ENCODE assay signal across 17 mouse cellular contexts in the genomic region with DNA sequence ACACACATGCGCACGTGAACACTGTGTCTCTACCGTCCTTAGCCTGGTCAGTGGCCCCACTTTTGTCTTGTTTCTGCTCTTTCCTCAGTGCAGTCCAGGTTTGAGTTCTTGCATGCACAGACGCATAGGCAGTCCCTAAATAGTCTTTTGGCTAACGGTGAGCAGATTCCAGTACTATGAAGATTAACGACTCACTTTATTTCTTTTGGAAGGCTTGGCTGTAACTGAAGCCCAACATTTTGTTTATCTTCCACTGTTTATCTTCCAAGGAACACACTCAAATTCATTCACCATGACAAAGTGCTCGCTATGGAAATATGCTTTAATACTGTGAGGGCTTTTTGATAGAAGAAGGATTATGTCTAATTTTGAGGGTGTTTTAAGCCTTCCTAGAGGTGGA. TPM values are rescaled to one million over a fixed set of nuclear protein-coding genes. Genes with fewer than 3 reads are reported as not detected.
A peak's percentile ranks its signal among the peaks of the same experiment; 100 is the strongest.
DNase-seq lines count a peak whose midpoint lies in the region; ATAC-seq and TF ChIP-seq lines count a peak whose summit lies in the region.
"Had no signal": no experiment of that assay in that cellular context is flagged by ENCODE, and none has a peak within 500 bp of the region (broad histone marks: within the 10 kb centered on the region; RNA-seq: fewer than 3 reads in every experiment).

No protein-coding gene starts in this region.

- peaks cover 3% of the 10 kb centered on the region for H3K4me1 ChIP-seq in heart, embryonic 15.5 days (replicated peaks)
- H3K4me1 ChIP-seq in lung, embryonic 14.5 days (ENCODE audit: insufficient read depth): peaks cover 3% of the 10 kb centered on the region
- H3K4me1 ChIP-seq in stomach, embryonic 14.5 days (ENCODE audit: control insufficient read depth, insufficient read depth, low read length): peaks cover 8% of the 10 kb centered on the region
- H3K4me1 ChIP-seq: forebrain, embryonic 12.5 days; hindbrain, embryonic 15.5 days; neural tube, embryonic 15.5 days had no signal

- H3K4me2 ChIP-seq in heart, embryonic 15.5 days: no peak overlapping the region
- no peak overlapping the region for H3K4me2 ChIP-seq in lung, embryonic 14.5 days
- no peak overlapping the region for H3K4me2 ChIP-seq in stomach, embryonic 14.5 days (replicated peaks; ENCODE audit: low read depth, low read length)
- H3K4me2 ChIP-seq: forebrain, embryonic 12.5 days; hindbrain, embryonic 15.5 days; midbrain, embryonic 11.5 days; neural tube, embryonic 15.5 days had no signal

- 0 out of 2 replicates have a peak, but pooled peaks have one; percentile 35 for ATAC-seq in heart, embryonic 15.5 days (replicated peaks; ENCODE audit: insufficient number of reproducible peaks, insufficient read depth, low FRiP score, low read depth)
- peak; percentile 62 for ATAC-seq in lung, embryonic 14.5 days (ENCODE audit: insufficient read depth)
- peak; percentile 14; the same call in 1 of the 2 replicates for ATAC-seq in stomach, embryonic 14.5 days (ENCODE audit: insufficient number of reproducible peaks, insufficient read depth, low FRiP score, low read depth)

- intact Hi-C loops in gastrocnemius, adult 2 months (cut with DNase I): no loop called here

- no peak for DNase-seq in heart, postnatal 4 days
- DNase-seq in lung, embryonic 14.5 days: peak; percentile 71
- no peak for DNase-seq in lung, adult 18-20 months
- DNase-seq in adipocyte (ENCODE audit: low spot score): peak; percentile 47
- DNase-seq in cerebellum, adult 11 months: no peak
- no peak for DNase-seq in gastrocnemius, adult 2 months
- DNase-seq: adrenal gland, adult 2 months; cerebellum, adult 2 months; thymus, postnatal 36 days had no signal

- WGBS in heart, embryonic 15.5 days: 52% methylated on average over 7 of the region's 7 CpGs
- 31% methylated on average over 7 of the region's 7 CpGs for WGBS in lung, embryonic 14.5 days
- 30% methylated on average over 7 of the region's 7 CpGs for WGBS in stomach, embryonic 14.5 days

- H3K27ac ChIP-seq in heart, embryonic 15.5 days: peak overlapping the region; percentile 74
- H3K27ac ChIP-seq in lung, embryonic 14.5 days (ENCODE audit: low read depth): peak overlapping the region; percentile 55; the same call in 1 of the 2 replicates
- H3K27ac ChIP-seq in stomach, embryonic 14.5 days (ENCODE audit: low read length): peak overlapping the region; percentile 72; the same call in 1 of the 2 replicates
- H3K27ac ChIP-seq in gastrocnemius, adult 2 months: no peak overlapping the region
- H3K27ac ChIP-seq: forebrain, embryonic 12.5 days; hindbrain, embryonic 15.5 days; left cerebral cortex, adult 2 months; liver, embryonic 14.5 days; neural tube, embryonic 15.5 days had no signal

- TF ChIP-seq CTCF in lung, embryonic 14.5 days (IDR thresholded peaks at IDR 0.05; ENCODE audit: low read depth): no peak
- no peak for TF ChIP-seq CTCF in gastrocnemius, adult 2 months (IDR thresholded peaks at IDR 0.05)

- no peak overlapping the region for H3K9ac ChIP-seq in heart, embryonic 15.5 days
- no peak overlapping the region for H3K9ac ChIP-seq in lung, embryonic 14.5 days
- no peak overlapping the region for H3K9ac ChIP-seq in stomach, embryonic 14.5 days (replicated peaks; ENCODE audit: low read depth, low read length)
- H3K9ac ChIP-seq: forebrain, embryonic 12.5 days; hindbrain, embryonic 15.5 days; liver, embryonic 14.5 days; neural tube, embryonic 15.5 days had no signal

- H3K36me3 ChIP-seq in heart, embryonic 15.5 days: no peaks in the 10 kb centered on the region
- no peaks in the 10 kb centered on the region for H3K36me3 ChIP-seq in lung, embryonic 14.5 days (ENCODE audit: insufficient read depth)
- no peaks in the 10 kb centered on the region for H3K36me3 ChIP-seq in stomach, embryonic 14.5 days (ENCODE audit: control insufficient read depth, insufficient read depth, low read length)
- H3K36me3 ChIP-seq: forebrain, embryonic 12.5 days; hindbrain, embryonic 15.5 days; neural tube, embryonic 15.5 days had no signal

- H3K27me3 ChIP-seq in heart, embryonic 15.5 days: no peaks in the 10 kb centered on the region
- no peaks in the 10 kb centered on the region for H3K27me3 ChIP-seq in lung, embryonic 14.5 days (ENCODE audit: insufficient read depth, low read length)
- no peaks in the 10 kb centered on the region for H3K27me3 ChIP-seq in stomach, embryonic 14.5 days (ENCODE audit: control insufficient read depth, insufficient read depth, low read length)
- H3K27me3 ChIP-seq: forebrain, embryonic 12.5 days; hindbrain, embryonic 15.5 days; neural tube, embryonic 15.5 days had no signal

- no peaks in the 10 kb centered on the region for H3K9me3 ChIP-seq in heart, embryonic 15.5 days (replicated peaks)
- H3K9me3 ChIP-seq in lung, embryonic 14.5 days (ENCODE audit: low read depth, low read length): no peaks in the 10 kb centered on the region
- H3K9me3 ChIP-seq in stomach, embryonic 14.5 days (ENCODE audit: control insufficient read depth, low read depth, low read length): no peaks in the 10 kb centered on the region
- H3K9me3 ChIP-seq: forebrain, embryonic 12.5 days; hindbrain, embryonic 15.5 days; neural tube, embryonic 15.5 days had no signal

- H3K4me3 ChIP-seq in heart, embryonic 15.5 days: no peak overlapping the region
- no peak overlapping the region for H3K4me3 ChIP-seq in lung, embryonic 14.5 days (ENCODE audit: low read depth, low read length)
- no peak overlapping the region for H3K4me3 ChIP-seq in stomach, embryonic 14.5 days (ENCODE audit: low read depth, low read length)
- no peak overlapping the region for H3K4me3 ChIP-seq in gastrocnemius, adult 2 months
- H3K4me3 ChIP-seq: forebrain, embryonic 12.5 days; hindbrain, embryonic 15.5 days; left cerebral cortex, adult 2 months; neural tube, embryonic 15.5 days had no signal

RNA-seq across cellular contexts. Expression of gene Pde5a, which starts 43.9 kb away (rescaled TPM):
- 2.6 and 3.9 TPM in 2 replicates for polyA plus RNA-seq in heart, embryonic 15.5 days (2015; fragmentation: Nextera tagmentation; extraction: Ambion mirVana)
- 10 to 100 TPM in 1 of 2 experiments, 1 to 10 TPM in 1; 9.7 to 10.1 TPM for total RNA-seq in heart, postnatal 4 days (2021)
- 55.0 and 57.4 TPM in 2 replicates for polyA plus RNA-seq in lung, embryonic 14.5 days (2014; fragmentation: Nextera tagmentation; extraction: Ambion mirVana)
- polyA plus RNA-seq in stomach, embryonic 14.5 days (2014; fragmentation: Nextera tagmentation; extraction: Ambion mirVana): 56.3 and 60.0 TPM in 2 replicates
- 1 to 10 TPM; 1.7 to 2.0 TPM for total RNA-seq in gastrocnemius, adult 2 months (2021)

Comparison
In these comparisons a context has a peak if more than half of its experiments do, and no peak if none do; other contexts are left out.
1. DNase-seq: peak in lung, embryonic 14.5 days (single experiment) and adipocyte (single experiment); none in heart, postnatal 4 days (single experiment), lung, adult 18-20 months (0 of 2), cerebellum, adult 11 months (single experiment) and gastrocnemius, adult 2 months (single experiment).
2. RNA of gene Pde5a, which starts 43.9 kb away (polyA plus RNA-seq): 56.3 to 60.0 TPM in stomach, embryonic 14.5 days and 55.0 to 57.4 TPM in lung, embryonic 14.5 days; 2.6 to 3.9 TPM in heart, embryonic 15.5 days; every median in the first group is over 10 times any median in the second.
3. Peak in every context shown above with its lines, with median percentiles within 50 percentile points of each other: ATAC-seq.